Mouse (Mus musculus) cortical plate, adult 2 months (tissue): ENCODE data around the gene Trim7. TPM values are rescaled to one million over a fixed set of nuclear protein-coding genes. Genes with fewer than 3 reads are reported as not detected.

ENCODE experiments used
- H3K27ac ChIP-seq: fragments of 200-500 bp; 2 replicates; pipeline ENCODE4 v1.5.1; 2012; ENCODE audit warnings: low read length, control low read depth, inconsistent platforms; ENCODE audit not compliant: insufficient read depth
- H3K4me1 ChIP-seq: fragments of 200-500 bp; 2 replicates; pipeline ENCODE4 v1.6.1; 2011; ENCODE audit warnings: low read length; ENCODE audit not compliant: control insufficient read depth, insufficient read depth
- H3K4me3 ChIP-seq: fragments of 200-500 bp; 2 replicates; pipeline ENCODE4 v1.5.1; 2011; ENCODE audit warnings: mild to moderate bottlenecking, low read length, control low read depth; ENCODE audit not compliant: insufficient read depth
- CTCF ChIP-seq: fragments of 200-500 bp; IDR thresholded peaks from 2 replicates; pipeline ENCODE4 v1.5.1; 2011; ENCODE audit warnings: mild to moderate bottlenecking, control low read depth, low read length; ENCODE audit not compliant: insufficient read depth; ENCODE audit errors: extremely low read depth
- POLR2A ChIP-seq: fragments of 200-500 bp; IDR thresholded peaks from 2 replicates; pipeline ENCODE4 v1.6.1; 2011; ENCODE audit warnings: mild to moderate bottlenecking, low read length, control low read depth; ENCODE audit not compliant: insufficient read depth; ENCODE audit errors: extremely low read depth
- polyA plus RNA-seq: library from polyadenylated mRNA; depleted of rRNA; stranded (reverse); fragments of >200 nt; gene quantifications from 2 replicates; pipeline ENCODE4 v1.2.3, GENCODE M21; 2012

Gene Trim7
- polyA plus RNA-seq, 1 experiment: 4.3 TPM

DNA sequence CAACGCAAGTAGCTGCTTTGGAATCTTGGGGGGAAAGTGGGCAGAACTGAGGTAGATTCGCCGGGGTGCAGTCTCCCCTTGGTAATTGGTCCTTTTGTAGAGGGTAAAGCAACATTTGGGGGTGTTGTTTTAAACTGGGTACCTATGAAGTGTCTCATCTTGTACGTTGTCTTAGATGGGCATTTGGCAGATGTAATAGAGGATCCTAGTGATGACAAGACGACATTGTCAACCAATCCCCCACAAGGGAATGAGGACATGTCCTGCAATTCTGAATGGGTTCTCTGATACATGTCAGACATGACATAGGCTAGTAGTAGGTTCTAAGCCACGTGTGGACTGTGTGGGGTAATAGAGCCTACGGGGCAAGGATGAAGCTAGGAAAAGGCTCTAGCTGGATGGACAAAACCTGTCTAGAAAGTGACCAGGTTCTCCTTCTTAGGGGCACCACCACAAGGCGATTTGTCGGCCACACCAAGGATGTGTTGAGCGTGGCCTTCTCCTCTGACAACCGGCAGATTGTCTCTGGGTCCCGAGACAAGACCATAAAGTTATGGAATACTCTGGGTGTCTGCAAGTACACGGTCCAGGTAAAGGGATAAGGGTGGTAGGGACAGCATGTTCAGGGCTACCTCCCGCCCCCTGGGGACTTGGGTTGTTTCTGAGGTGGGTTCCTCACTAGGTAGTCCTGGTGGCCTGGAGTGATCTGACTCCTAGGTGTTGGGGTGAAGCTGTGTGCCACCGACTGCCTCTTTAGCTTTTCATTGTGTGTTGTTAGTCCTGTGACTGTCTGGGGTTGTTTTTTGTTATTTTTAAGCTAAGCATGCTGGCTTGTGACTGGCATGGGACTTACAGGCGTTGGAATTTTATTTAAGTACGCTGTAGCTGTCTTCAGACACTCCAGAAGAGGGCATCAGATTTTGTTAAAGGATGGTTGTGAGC lies 23.8 kb upstream of the Trim7 start:
- no peak for TF ChIP-seq CTCF
- peak overlapping the region; percentile 52; the same call in 1 of the 2 replicates for H3K4me3 ChIP-seq
- H3K4me1 ChIP-seq: peaks cover 3% of the 10 kb centered on the region; the same call in 1 of the 2 replicates
- no peak overlapping the region for H3K27ac ChIP-seq

DNA sequence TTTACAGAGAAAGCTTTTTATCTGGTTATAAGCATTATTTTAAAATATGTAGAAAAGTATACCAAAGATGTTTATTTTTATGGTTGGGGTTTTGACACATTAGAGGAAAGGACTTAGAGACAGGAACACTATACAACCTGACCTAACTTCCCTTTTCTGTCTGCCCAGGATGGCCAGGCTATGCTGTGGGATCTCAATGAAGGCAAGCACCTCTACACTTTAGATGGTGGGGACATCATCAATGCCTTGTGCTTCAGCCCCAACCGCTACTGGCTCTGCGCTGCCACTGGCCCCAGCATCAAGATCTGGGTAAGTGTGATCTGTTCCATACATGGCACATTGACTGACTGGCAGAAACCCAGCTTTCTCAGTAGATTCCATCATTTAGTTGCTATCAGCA lies 22.0 kb upstream of the Trim7 start:
- TF ChIP-seq CTCF (no peak), POLR2A (no peak)
- Histone ChIP-seq H3K27ac (no peak overlapping the region), H3K4me1 (peaks cover 3% of the 10 kb centered on the region; the same call in 1 of the 2 replicates), H3K4me3 (no peak overlapping the region)

DNA sequence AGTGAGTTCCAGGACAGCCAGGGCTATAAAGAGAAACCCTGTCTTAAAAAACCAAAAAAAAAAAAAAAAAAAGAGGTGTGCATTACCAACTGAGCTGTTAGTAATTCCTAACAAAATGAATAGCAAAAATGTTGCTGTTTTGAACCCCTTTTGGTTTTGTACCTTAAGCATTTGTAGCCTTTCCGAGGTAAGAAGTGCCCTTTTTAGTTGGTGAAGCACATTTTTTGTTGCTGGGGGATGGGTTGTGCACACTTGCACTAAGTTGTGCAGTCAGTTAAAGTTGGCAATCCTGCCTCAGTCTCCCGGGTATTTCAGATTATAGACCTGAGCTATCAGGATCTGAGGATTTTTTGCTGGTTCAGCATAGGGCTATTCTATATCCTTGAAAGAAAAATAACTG lies 21.0 kb upstream of the Trim7 start:
- TF ChIP-seq CTCF (no peak), POLR2A (no peak)
- Histone ChIP-seq H3K4me1 (peaks cover 3% of the 10 kb centered on the region; the same call in 1 of the 2 replicates), H3K27ac (no peak overlapping the region), H3K4me3 (no peak overlapping the region)

GRCm38 (mm10) chr11:48806856-48807562 lies 18.9 kb upstream of the Trim7 start:
- TF ChIP-seq CTCF (no peak), POLR2A (peak; percentile 33; the same call in 1 of the 2 replicates)
- no peak overlapping the region for H3K4me3 ChIP-seq
- no peaks in the 10 kb centered on the region for H3K4me1 ChIP-seq
- no peak overlapping the region for H3K27ac ChIP-seq

- no peak overlapping the region for H3K4me3 ChIP-seq
- no peaks in the 10 kb centered on the region for H3K4me1 ChIP-seq
- TF ChIP-seq CTCF (no peak), POLR2A (no peak)
- no peak overlapping the region for H3K27ac ChIP-seq
These were observed 18.2 kb upstream of the Trim7 start for GRCm38 (mm10) chr11:48807563-48808303.

DNA sequence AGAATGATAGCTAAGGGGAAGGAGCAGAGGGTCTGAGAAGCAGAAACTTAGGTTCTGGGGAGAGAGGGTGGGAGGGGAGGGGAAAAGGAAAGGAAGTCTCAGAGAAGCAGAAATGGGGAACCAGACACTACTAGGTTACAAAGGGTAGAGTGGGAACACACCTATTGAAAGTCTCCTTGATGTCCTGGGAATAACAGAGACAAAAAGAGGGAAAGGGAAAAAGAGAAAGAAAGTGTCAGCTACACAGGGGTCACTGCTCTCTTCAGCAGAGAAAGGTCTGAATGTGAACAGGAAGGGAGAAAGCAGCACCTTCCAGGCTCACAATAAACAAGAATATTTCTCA lies 17.7 kb upstream of the Trim7 start:
- TF ChIP-seq POLR2A (no peak), CTCF (no peak)
- H3K4me1 ChIP-seq: no peaks in the 10 kb centered on the region
- no peak overlapping the region for H3K4me3 ChIP-seq
- H3K27ac ChIP-seq: no peak overlapping the region

DNA sequence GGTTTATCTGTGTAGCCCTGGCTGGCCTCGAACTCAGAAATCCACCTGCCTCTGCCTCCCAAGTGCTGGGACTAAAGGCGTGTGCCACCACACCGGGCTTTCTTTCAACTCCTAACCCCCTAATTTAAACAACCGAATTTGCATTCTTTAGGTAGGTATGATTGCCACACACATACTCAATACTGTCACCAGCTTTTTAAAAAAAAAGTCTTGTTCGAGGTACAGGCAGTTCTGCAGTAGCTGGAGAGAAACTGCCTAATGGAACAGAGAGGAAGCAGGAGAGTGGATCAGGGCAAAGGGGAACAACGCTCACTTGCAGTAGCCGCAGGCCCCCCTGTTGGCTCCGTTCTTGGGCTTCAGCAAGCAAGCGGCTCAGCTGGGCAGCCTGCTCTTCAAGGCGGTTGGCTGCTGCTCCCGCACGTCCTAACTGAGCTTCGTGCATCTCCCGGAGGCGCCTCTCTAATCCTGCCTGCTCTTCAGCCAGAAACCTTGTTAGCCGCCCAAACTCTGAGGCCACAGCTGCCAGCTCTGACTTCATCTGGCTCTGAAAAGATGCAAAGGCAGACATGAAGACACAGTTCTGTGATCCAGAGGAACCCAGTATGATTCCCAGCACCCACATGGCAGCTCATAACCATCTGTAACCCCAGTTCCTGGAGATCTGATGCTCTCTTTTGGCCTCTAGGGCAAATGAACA lies 17.1 kb upstream of the Trim7 start:
- no peak overlapping the region for H3K27ac ChIP-seq
- no peak overlapping the region for H3K4me3 ChIP-seq
- TF ChIP-seq POLR2A (no peak), CTCF (no peak)
- no peaks in the 10 kb centered on the region for H3K4me1 ChIP-seq

- H3K4me1 ChIP-seq: no peaks in the 10 kb centered on the region; the same call in 1 of the 2 replicates
- no peak for TF ChIP-seq POLR2A
- TF ChIP-seq CTCF: no peak
- no peak overlapping the region for H3K4me3 ChIP-seq
- no peak overlapping the region for H3K27ac ChIP-seq
These were observed 16.5 kb upstream of the Trim7 start for GRCm38 (mm10) chr11:48809434-48809830.

DNA sequence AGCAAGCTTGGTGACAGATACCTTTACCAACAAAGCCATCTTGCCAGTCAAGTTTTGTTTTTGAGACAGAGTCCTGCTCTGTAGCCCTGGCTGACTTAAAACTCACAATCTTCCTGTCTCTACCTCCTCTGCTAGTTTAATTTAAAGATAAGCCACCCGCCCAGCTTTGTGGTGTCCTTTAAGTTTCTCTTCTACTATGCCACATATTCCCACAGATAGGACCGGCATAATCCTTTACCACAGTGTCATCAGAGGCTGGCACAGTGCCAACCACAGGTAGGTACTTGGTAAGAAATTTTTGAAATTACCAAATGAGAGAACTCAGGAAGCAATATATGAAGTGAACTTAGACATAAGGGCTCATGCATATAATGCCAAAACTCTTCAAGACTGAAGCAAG lies 15.8 kb upstream of the Trim7 start:
- no peak overlapping the region for H3K4me3 ChIP-seq
- no peak for TF ChIP-seq CTCF
- TF ChIP-seq POLR2A: no peak
- no peak overlapping the region for H3K27ac ChIP-seq
- no peaks in the 10 kb centered on the region; the same call in 1 of the 2 replicates for H3K4me1 ChIP-seq
